ENCODE assay signal across 8 mouse cellular contexts in the genomic region with DNA sequence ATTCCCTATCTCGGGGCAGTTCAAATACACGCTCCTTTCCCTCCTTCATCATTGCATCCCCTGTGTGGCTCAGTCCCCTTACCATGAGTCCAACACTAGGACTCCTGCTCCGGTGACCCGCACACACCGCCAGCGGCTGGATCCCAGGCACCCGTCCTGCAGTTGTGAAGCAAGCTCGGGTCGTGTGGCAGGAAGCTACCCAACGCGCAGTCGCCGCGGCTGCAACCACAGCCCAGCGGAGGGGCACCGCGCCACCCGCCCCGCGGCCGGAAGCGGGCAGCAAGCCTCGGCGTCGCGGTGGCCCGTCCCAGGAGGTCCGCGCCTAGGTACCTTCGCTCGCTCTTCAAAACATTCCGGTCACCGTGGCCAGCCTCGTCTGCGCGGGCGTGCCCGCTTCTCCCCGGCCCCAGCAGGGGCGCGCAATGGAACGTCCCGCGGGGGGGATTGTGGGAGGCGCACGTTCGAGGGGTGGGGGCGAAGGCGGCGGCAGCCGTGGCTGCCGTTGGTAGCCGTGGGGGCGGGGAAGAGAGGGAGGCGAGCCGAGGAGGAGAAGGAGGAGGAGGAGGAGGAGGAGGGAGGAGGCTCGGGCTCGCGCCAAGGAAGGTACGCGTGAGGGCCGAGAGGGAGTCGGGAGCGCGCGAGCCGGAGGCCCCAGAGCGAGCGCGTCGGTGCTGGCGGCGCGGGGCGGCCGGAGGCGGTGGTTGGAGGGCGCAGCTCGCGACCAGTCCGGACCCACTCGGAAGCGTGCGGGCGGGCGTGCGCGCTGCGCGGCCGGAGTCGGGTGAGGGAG. TPM values are rescaled to one million over a fixed set of nuclear protein-coding genes. Genes with fewer than 3 reads are reported as not detected.
DNase-seq lines count a peak whose midpoint lies in the region; ATAC-seq and TF ChIP-seq lines count a peak whose summit lies in the region.

No protein-coding gene starts in this region.

- H3K4me2 ChIP-seq in heart, embryonic 11.5 days: peak overlapping the region; percentile 82
- H3K4me2 ChIP-seq in kidney, embryonic 15.5 days: peak overlapping the region; percentile 66

- H3K9me3 ChIP-seq in heart, embryonic 11.5 days (replicated peaks; ENCODE audit: control insufficient read depth, low read length): no peaks in the 10 kb centered on the region
- H3K9me3 ChIP-seq in kidney, embryonic 15.5 days (replicated peaks): no peaks in the 10 kb centered on the region

- no peaks in the 10 kb centered on the region for H3K36me3 ChIP-seq in heart, embryonic 11.5 days (ENCODE audit: control insufficient read depth, insufficient read depth, low read length)
- H3K36me3 ChIP-seq in kidney, embryonic 15.5 days: no peaks in the 10 kb centered on the region
- H3K36me3 ChIP-seq in liver, adult 2 months (ENCODE audit: control insufficient read depth, insufficient read depth, low read length): no peaks in the 10 kb centered on the region

- TF ChIP-seq POLR2A in liver, adult 2 months (IDR thresholded peaks at IDR 0.05; ENCODE audit: extremely low read depth, insufficient read depth, low read length): peak; percentile 66

- H3K4me3 ChIP-seq in heart, embryonic 11.5 days (ENCODE audit: low read depth, low read length): peak overlapping the region; percentile 91
- H3K4me3 ChIP-seq in kidney, embryonic 15.5 days (replicated peaks): peak overlapping the region; percentile 91
- H3K4me3 ChIP-seq in liver, adult 2 months (ENCODE audit: insufficient read depth, low read depth, low read length): peak overlapping the region; percentile 97

- no peak for TF ChIP-seq CTCF in liver, adult 2 months (IDR thresholded peaks at IDR 0.05; ENCODE audit: low read depth, low read length)

- WGBS in heart, embryonic 11.5 days (ENCODE audit: insufficient replicate concordance): under 1% methylated on average over 60 of the region's 92 CpGs
- WGBS in kidney, embryonic 15.5 days: under 1% methylated on average over 73 of the region's 92 CpGs
- under 1% methylated on average over 72 of the region's 92 CpGs for WGBS in liver, adult 2 months

- peak; percentile 76 for ATAC-seq in erythroblast, adult 5-6 weeks (replicated peaks; ENCODE audit: low FRiP score, poor library complexity, severe bottlenecking)
- peak; percentile 88 for ATAC-seq in heart, embryonic 11.5 days (replicated peaks; ENCODE audit: insufficient number of reproducible peaks, low FRiP score, low TSS enrichment)
- ATAC-seq in kidney, embryonic 15.5 days (replicated peaks; ENCODE audit: low FRiP score): peak; percentile 95
- ATAC-seq in monocyte, adult 5-6 weeks (replicated peaks; ENCODE audit: insufficient number of reproducible peaks, low FRiP score, low TSS enrichment, poor library complexity, severe bottlenecking): peak; percentile 73

- DNase-seq in CD4-positive helper T cell, adult 2 months (ENCODE audit: low read depth, low spot score): peak; percentile 92
- peak; percentile 93 for DNase-seq in brain, adult 2 months (ENCODE audit: low read depth, low spot score)
- peak; percentile 69 for DNase-seq in liver, adult 2 months (ENCODE audit: extremely low read depth, low read depth, low spot score)
- DNase-seq in spleen, postnatal 36 days (ENCODE audit: low spot score in 2 of 2): peak; percentile 86 to 88

- peak overlapping the region; percentile 100 for H3K27ac ChIP-seq in heart, embryonic 11.5 days (ENCODE audit: low read depth, low read length)
- H3K27ac ChIP-seq in kidney, embryonic 15.5 days: peak overlapping the region; percentile 99
- peak overlapping the region; percentile 90 for H3K27ac ChIP-seq in liver, adult 2 months (replicated peaks; ENCODE audit: insufficient read depth, low read depth, low read length)

- peaks cover 13% of the 10 kb centered on the region for H3K4me1 ChIP-seq in heart, embryonic 11.5 days (ENCODE audit: control insufficient read depth, insufficient read depth, low read length)
- H3K4me1 ChIP-seq in kidney, embryonic 15.5 days: peaks cover 35% of the 10 kb centered on the region
- peaks cover 14% of the 10 kb centered on the region for H3K4me1 ChIP-seq in liver, adult 2 months (ENCODE audit: control insufficient read depth, insufficient read depth, low read length)

- peak overlapping the region; percentile 97 for H3K9ac ChIP-seq in heart, embryonic 11.5 days (ENCODE audit: low read depth, low read length)
- H3K9ac ChIP-seq in kidney, embryonic 15.5 days: peak overlapping the region; percentile 87
- peak overlapping the region; percentile 99 for H3K9ac ChIP-seq in liver, adult 2 months (ENCODE audit: low read depth, low read length)

- H3K79me2 ChIP-seq in liver, adult 2 months (ENCODE audit: control insufficient read depth, insufficient read depth, low read length): peaks cover 10% of the 10 kb centered on the region; the same call in 1 of the 2 replicates

- H3K27me3 ChIP-seq in heart, embryonic 11.5 days (ENCODE audit: control insufficient read depth, insufficient read depth, low read length): no peaks in the 10 kb centered on the region
- H3K27me3 ChIP-seq in kidney, embryonic 15.5 days: no peaks in the 10 kb centered on the region
- no peaks in the 10 kb centered on the region for H3K27me3 ChIP-seq in liver, adult 2 months (ENCODE audit: control insufficient read depth, insufficient read depth, low read length)

RNA-seq across cellular contexts. Expression of a gene that starts 0.4 kb away (rescaled TPM):
- 21.1 and 22.5 TPM in 2 replicates for total RNA-seq in erythroblast, adult 5-6 weeks (2015; ENCODE audit: low replicate concordance)
- 18.2 and 25.5 TPM in 2 replicates for total RNA-seq in erythroblast, adult 5-6 weeks (2017; ENCODE audit: low replicate concordance)
- 14.1 and 18.0 TPM in 2 replicates for polyA plus RNA-seq in heart, embryonic 11.5 days (2014; fragmentation: Nextera tagmentation; extraction: Ambion mirVana)
- polyA plus RNA-seq in kidney, embryonic 15.5 days (2015; fragmentation: Nextera tagmentation; extraction: Ambion mirVana): 19.4 and 22.3 TPM in 2 replicates
- 11.8 and 14.4 TPM in 2 replicates for total RNA-seq in liver, adult 2 months (2014; rRNA removed)
- polyA plus RNA-seq in liver, adult 2 months (2012; rRNA removed): 3.3 and 3.9 TPM in 2 replicates
- 40.6 to 78.1 TPM (median 41.7 TPM) in 3 replicates for total RNA-seq in monocyte, adult 5-6 weeks (2017)

RNA-seq across cellular contexts. Expression of a gene that starts 1.0 kb away (rescaled TPM):
- 40.2 and 46.2 TPM in 2 replicates for total RNA-seq in erythroblast, adult 5-6 weeks (2015; ENCODE audit: low replicate concordance)
- 27.0 and 28.7 TPM in 2 replicates for total RNA-seq in erythroblast, adult 5-6 weeks (2017; ENCODE audit: low replicate concordance)
- 147 and 150 TPM in 2 replicates for polyA plus RNA-seq in heart, embryonic 11.5 days (2014; fragmentation: Nextera tagmentation; extraction: Ambion mirVana)
- polyA plus RNA-seq in kidney, embryonic 15.5 days (2015; fragmentation: Nextera tagmentation; extraction: Ambion mirVana): 160 and 164 TPM in 2 replicates
- total RNA-seq in liver, adult 2 months (2014; rRNA removed): 50.6 and 66.8 TPM in 2 replicates
- 21.8 and 32.6 TPM in 2 replicates for polyA plus RNA-seq in liver, adult 2 months (2012; rRNA removed)
- 38.3 to 58.2 TPM (median 53.2 TPM) in 3 replicates for total RNA-seq in monocyte, adult 5-6 weeks (2017)

RNA-seq across cellular contexts. Expression of a gene that starts 36.2 kb away (rescaled TPM):
- total RNA-seq in erythroblast, adult 5-6 weeks (2015; ENCODE audit: low replicate concordance): 2.3 and 3.7 TPM in 2 replicates
- 2.5 and 5.2 TPM in 2 replicates for total RNA-seq in erythroblast, adult 5-6 weeks (2017; ENCODE audit: low replicate concordance)
- 56.9 and 67.0 TPM in 2 replicates for polyA plus RNA-seq in heart, embryonic 11.5 days (2014; fragmentation: Nextera tagmentation; extraction: Ambion mirVana)
- polyA plus RNA-seq in kidney, embryonic 15.5 days (2015; fragmentation: Nextera tagmentation; extraction: Ambion mirVana): 51.5 and 59.1 TPM in 2 replicates
- total RNA-seq in liver, adult 2 months (2014; rRNA removed): 5.6 and 7.4 TPM in 2 replicates
- polyA plus RNA-seq in liver, adult 2 months (2012; rRNA removed): 12.1 and 15.4 TPM in 2 replicates
- 8.1 to 11.7 TPM (median 11.6 TPM) in 3 replicates for total RNA-seq in monocyte, adult 5-6 weeks (2017)

Comparison
In these comparisons a context has a peak if more than half of its experiments do, and no peak if none do; other contexts are left out.
1. Peak in every context shown above with its lines: DNase-seq, ATAC-seq, H3K4me3 ChIP-seq and H3K27ac ChIP-seq.